Mouse (Mus musculus): ENCODE measurements around the gene Lta. TPM values are rescaled to one million over a fixed set of nuclear protein-coding genes. Genes with fewer than 3 reads are reported as not detected.

Lta gene
- polyA plus RNA-seq, 1 experiment from 2014 or later = not detected

Small RNA genes within 50 kb of the gene (microRNA-seq; reads per million reads assigned to microRNA genes)
- gene Mir6973a (not detected), gene Mir6974 (not detected), gene Mir6975 (1.9 reads per million), gene Mir8094 (not detected)

Other genes with a start within 250 kb of the Lta start
- gene Hspa1b, start 246.1 kb downstream of the Lta start, polyA plus RNA-seq (2016; fragmentation: Nextera tagmentation; extraction: Ambion mirVana) = 0.19 TPM in 1 of 2 replicates, not detected in the other
- not detected in 2 replicates for gene Gm20481, start 235.4 kb downstream of the Lta start, polyA plus RNA-seq (2016; fragmentation: Nextera tagmentation; extraction: Ambion mirVana)
- 1.9 and 2.0 TPM in 2 replicates for gene Hspa1a, start 233.2 kb downstream of the Lta start, polyA plus RNA-seq (2016; fragmentation: Nextera tagmentation; extraction: Ambion mirVana)
- gene Hspa1l, start 232.6 kb downstream of the Lta start, polyA plus RNA-seq (2016; fragmentation: Nextera tagmentation; extraction: Ambion mirVana) = 1.0 and 1.1 TPM in 2 replicates
- gene Lsm2, start 223.5 kb downstream of the Lta start, polyA plus RNA-seq (2016; fragmentation: Nextera tagmentation; extraction: Ambion mirVana) = 222 and 234 TPM in 2 replicates
- 169 and 171 TPM in 2 replicates for gene Vars, start 204.4 kb downstream of the Lta start, polyA plus RNA-seq (2016; fragmentation: Nextera tagmentation; extraction: Ambion mirVana)
- 0.10 and 0.13 TPM in 2 replicates for gene Vwa7, start 188.8 kb downstream of the Lta start, polyA plus RNA-seq (2016; fragmentation: Nextera tagmentation; extraction: Ambion mirVana)
- gene Sapcd1, start 177.3 kb downstream of the Lta start, polyA plus RNA-seq (2016; fragmentation: Nextera tagmentation; extraction: Ambion mirVana) = 3.2 and 3.3 TPM in 2 replicates
- 2.9 and 3.4 TPM in 2 replicates for gene Msh5, start 158.6 kb downstream of the Lta start, polyA plus RNA-seq (2016; fragmentation: Nextera tagmentation; extraction: Ambion mirVana)
- 194 and 195 TPM in 2 replicates for gene Clic1, start 155.4 kb downstream of the Lta start, polyA plus RNA-seq (2016; fragmentation: Nextera tagmentation; extraction: Ambion mirVana)
- gene Ddah2, start 146.3 kb downstream of the Lta start, polyA plus RNA-seq (2016; fragmentation: Nextera tagmentation; extraction: Ambion mirVana) = 489 and 492 TPM in 2 replicates
- gene Ly6g6c, start 140.0 kb downstream of the Lta start, polyA plus RNA-seq (2016; fragmentation: Nextera tagmentation; extraction: Ambion mirVana) = not detected in 2 replicates
- gene Mpig6b, start 139.2 kb downstream of the Lta start, polyA plus RNA-seq (2016; fragmentation: Nextera tagmentation; extraction: Ambion mirVana) = 0.68 and 0.76 TPM in 2 replicates
- 1.3 and 2.5 TPM in 2 replicates for gene Ly6g6e, start 128.4 kb downstream of the Lta start, polyA plus RNA-seq (2016; fragmentation: Nextera tagmentation; extraction: Ambion mirVana)
- gene Ly6g6d, start 127.3 kb downstream of the Lta start, polyA plus RNA-seq (2016; fragmentation: Nextera tagmentation; extraction: Ambion mirVana) = 0.68 and 1.0 TPM in 2 replicates
- 0.44 and 0.66 TPM in 2 replicates for gene Ly6g6f, start 119.7 kb downstream of the Lta start, polyA plus RNA-seq (2016; fragmentation: Nextera tagmentation; extraction: Ambion mirVana)
- gene Abhd16a, start 116.1 kb downstream of the Lta start, polyA plus RNA-seq (2016; fragmentation: Nextera tagmentation; extraction: Ambion mirVana) = 74.5 and 75.3 TPM in 2 replicates
- gene Ly6g5c, start 97.1 kb downstream of the Lta start, polyA plus RNA-seq (2016; fragmentation: Nextera tagmentation; extraction: Ambion mirVana) = not detected in 2 replicates
- gene Ly6g5b, start 89.9 kb downstream of the Lta start, polyA plus RNA-seq (2016; fragmentation: Nextera tagmentation; extraction: Ambion mirVana) = 1.1 and 1.3 TPM in 2 replicates
- gene Gpank1, start 83.9 kb downstream of the Lta start, polyA plus RNA-seq (2016; fragmentation: Nextera tagmentation; extraction: Ambion mirVana) = 22.4 and 23.7 TPM in 2 replicates
- 266 and 270 TPM in 2 replicates for gene Csnk2b, start 83.3 kb downstream of the Lta start, polyA plus RNA-seq (2016; fragmentation: Nextera tagmentation; extraction: Ambion mirVana)
- 7.1 and 10.1 TPM in 2 replicates for gene D17H6S53E, start 79.0 kb downstream of the Lta start, polyA plus RNA-seq (2016; fragmentation: Nextera tagmentation; extraction: Ambion mirVana)
- gene Apom, start 73.3 kb downstream of the Lta start, polyA plus RNA-seq (2016; fragmentation: Nextera tagmentation; extraction: Ambion mirVana) = 0.61 and 0.70 TPM in 2 replicates
- 70.4 TPM in 2 replicates for gene Bag6, start 70.2 kb downstream of the Lta start, polyA plus RNA-seq (2016; fragmentation: Nextera tagmentation; extraction: Ambion mirVana)
- gene Prrc2a, start 40.5 kb downstream of the Lta start, polyA plus RNA-seq (2016; fragmentation: Nextera tagmentation; extraction: Ambion mirVana) = 212 and 231 TPM in 2 replicates
- gene Aif1, start 29.3 kb downstream of the Lta start, polyA plus RNA-seq (2016; fragmentation: Nextera tagmentation; extraction: Ambion mirVana) = 4.7 and 4.9 TPM in 2 replicates
- 5.6 and 6.0 TPM in 2 replicates for gene Lst1, start 16.9 kb downstream of the Lta start, polyA plus RNA-seq (2016; fragmentation: Nextera tagmentation; extraction: Ambion mirVana)
- gene Ltb, start 10.9 kb downstream of the Lta start, polyA plus RNA-seq (2016; fragmentation: Nextera tagmentation; extraction: Ambion mirVana) = 0.49 and 0.64 TPM in 2 replicates
- not detected in 2 replicates for gene Tnf, start 3.3 kb downstream of the Lta start, polyA plus RNA-seq (2016; fragmentation: Nextera tagmentation; extraction: Ambion mirVana)
- 0.45 and 1.1 TPM in 2 replicates for gene Gm16181, start 15.5 kb upstream of the Lta start, polyA plus RNA-seq (2016; fragmentation: Nextera tagmentation; extraction: Ambion mirVana)
- 4.3 and 4.8 TPM in 2 replicates for gene Atp6v1g2, start 28.3 kb upstream of the Lta start, polyA plus RNA-seq (2016; fragmentation: Nextera tagmentation; extraction: Ambion mirVana)
- 13.3 and 15.5 TPM in 2 replicates for gene Nfkbil1, start 30.4 kb upstream of the Lta start, polyA plus RNA-seq (2016; fragmentation: Nextera tagmentation; extraction: Ambion mirVana)
- gene Ddx39b, start 36.4 kb upstream of the Lta start, polyA plus RNA-seq (2016; fragmentation: Nextera tagmentation; extraction: Ambion mirVana) = 620 and 638 TPM in 2 replicates
- 17.8 and 18.8 TPM in 2 replicates for gene H2-D1, start 57.4 kb upstream of the Lta start, polyA plus RNA-seq (2016; fragmentation: Nextera tagmentation; extraction: Ambion mirVana)
- gene H2-Q1, start 115.1 kb upstream of the Lta start, polyA plus RNA-seq (2016; fragmentation: Nextera tagmentation; extraction: Ambion mirVana) = 0.13 TPM in 1 of 2 replicates, not detected in the other
- gene H2-Q2, start 136.9 kb upstream of the Lta start, polyA plus RNA-seq (2016; fragmentation: Nextera tagmentation; extraction: Ambion mirVana) = 0.45 and 0.88 TPM in 2 replicates
- 5.0 and 6.0 TPM in 2 replicates for gene H2-Q4, start 174.3 kb upstream of the Lta start, polyA plus RNA-seq (2016; fragmentation: Nextera tagmentation; extraction: Ambion mirVana)
- 2.0 TPM in 2 replicates for gene H2-Q6, start 219.5 kb upstream of the Lta start, polyA plus RNA-seq (2016; fragmentation: Nextera tagmentation; extraction: Ambion mirVana)
- 17.3 and 19.3 TPM in 2 replicates for gene H2-Q7, start 233.8 kb upstream of the Lta start, polyA plus RNA-seq (2016; fragmentation: Nextera tagmentation; extraction: Ambion mirVana)